Mouse (Mus musculus): ENCODE data around the gene Gdpd5. TPM values are rescaled to one million over a fixed set of nuclear protein-coding genes. Genes with fewer than 3 reads are reported as not detected.

Gene Gdpd5
- polyA plus RNA-seq (2012; ENCODE audit: low replicate concordance) = 11.4 and 29.5 TPM in 2 replicates

GRCm38 (mm10) chr7:99381214-99382087 lies at the start of gene Gdpd5:
Gene Gdpd5, plus strand, starts transcription at chr7:99381414.

GRCm38 (mm10) chr7:99352526-99353400 lies 28.5 kb upstream of the Gdpd5 start, which contains the start of gene Serpinh1:
Gene Serpinh1, minus strand, starts transcription at chr7:99353239.

GRCm38 (mm10) chr7:99465811-99466210 lies 84.6 kb downstream of the Gdpd5 start, which contains the start of gene Klhl35:
Gene Klhl35, plus strand, starts transcription at chr7:99466004.

DNA sequence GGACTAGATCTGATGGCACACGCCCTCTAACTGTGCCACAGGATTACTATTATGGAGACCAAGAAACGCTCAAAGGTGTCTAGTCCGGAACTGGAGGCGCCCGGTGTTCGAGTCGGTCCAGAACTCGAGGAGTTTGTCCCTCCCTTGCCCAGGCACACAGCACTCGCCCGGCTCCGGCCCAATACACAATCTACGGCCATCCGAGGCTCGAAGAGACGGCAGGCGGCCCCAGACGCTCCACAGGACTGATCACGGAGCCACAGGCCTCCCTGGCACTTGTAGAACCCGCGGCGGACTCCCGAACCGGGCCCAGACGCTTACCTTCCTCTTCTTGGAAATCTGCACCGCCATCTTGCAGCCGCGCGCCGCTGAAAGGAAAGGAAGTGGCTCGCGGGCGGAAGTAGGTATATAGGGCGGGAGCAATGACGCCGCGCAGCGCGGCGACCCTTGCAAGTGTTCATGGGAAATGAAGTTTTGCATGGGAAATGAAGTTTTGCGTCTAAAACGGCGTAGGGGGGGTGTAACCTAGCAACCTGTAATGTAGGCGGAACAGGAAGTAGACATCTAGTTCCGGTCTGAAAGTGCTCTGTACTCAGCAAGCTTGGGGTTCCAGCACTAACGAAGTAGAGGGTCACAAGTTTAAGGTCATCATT lies 102.2 kb downstream of the Gdpd5 start, which contains the start of gene Rps3:
TSS of gene Rps3 (minus strand) at position 468 of the 653 bp plus-strand sequence.

Other genes with a start within 250 kb of the Gdpd5 start
- 47.1 and 52.5 TPM in 2 replicates for gene Uvrag, start 240.3 kb upstream of the Gdpd5 start, polyA plus RNA-seq (2012; ENCODE audit: low replicate concordance)
- gene Dgat2, start 198.7 kb upstream of the Gdpd5 start, polyA plus RNA-seq (2012; ENCODE audit: low replicate concordance) = 2.9 and 4.7 TPM in 2 replicates
- 0.10 TPM in 2 replicates for gene Mogat2, start 142.8 kb upstream of the Gdpd5 start, polyA plus RNA-seq (2012; ENCODE audit: low replicate concordance)
- gene Map6, start 114.0 kb upstream of the Gdpd5 start, polyA plus RNA-seq (2012; ENCODE audit: low replicate concordance) = 0.59 and 4.2 TPM in 2 replicates
- gene Serpinh1, start 28.2 kb upstream of the Gdpd5 start, polyA plus RNA-seq (2012; ENCODE audit: low replicate concordance) = 4.3 and 4.5 TPM in 2 replicates
- gene Klhl35, start 84.6 kb downstream of the Gdpd5 start, polyA plus RNA-seq (2012; ENCODE audit: low replicate concordance) = 0.26 and 0.65 TPM in 2 replicates
- gene Rps3, start 102.3 kb downstream of the Gdpd5 start, polyA plus RNA-seq (2012; ENCODE audit: low replicate concordance) = 51.6 and 486 TPM in 2 replicates
- gene Arrb1, start 154.1 kb downstream of the Gdpd5 start, polyA plus RNA-seq (2012; ENCODE audit: low replicate concordance) = 18.3 and 74.9 TPM in 2 replicates
- 5.1 and 10.2 TPM in 2 replicates for gene Tpbgl, start 245.7 kb downstream of the Gdpd5 start, polyA plus RNA-seq (2012; ENCODE audit: low replicate concordance)

Data from hematopoietic multipotent progenitor cell, adult 10-12 weeks (in vitro differentiated cells).